Mouse (Mus musculus) midbrain, postnatal 0 days (tissue): Measurements from ENCODE around the gene Mib2. TPM values are rescaled to one million over a fixed set of nuclear protein-coding genes. Genes with fewer than 3 reads are reported as not detected.

Experiments used
- ATAC-seq: fragments of 200-750 bp; cut with Nextera tagmentation; 2 replicates; pipeline ENCODE4 v1.8.0; 2017; ENCODE audit warnings: moderate number of reproducible peaks, mild to moderate bottlenecking, moderate TSS enrichment, moderate library complexity; ENCODE audit not compliant: low FRiP score
- DNase-seq: peaks from one replicate; pipeline ENCODE4 v3.0.0-alpha.2; 2015; ENCODE audit warnings: low spot score
- H3K27ac ChIP-seq: fragments of 300-500 bp; sonication (generic); 2 replicates; pipeline ENCODE4 v1.5.1; 2014; ENCODE audit warnings: low read depth, mild to moderate bottlenecking, low read length, mixed read lengths
- H3K27me3 ChIP-seq: fragments of 300-500 bp; sonication (generic); 2 replicates; pipeline ENCODE4 v1.6.1; 2014; ENCODE audit warnings: low read length, control low read depth, mixed read lengths; ENCODE audit not compliant: insufficient read depth
- H3K36me3 ChIP-seq: fragments of 300-500 bp; sonication (generic); 2 replicates; pipeline ENCODE4 v1.6.1; 2014; ENCODE audit warnings: low read length, control low read depth, mixed read lengths; ENCODE audit not compliant: insufficient read depth
- H3K4me1 ChIP-seq: fragments of 300-500 bp; sonication (generic); 2 replicates; pipeline ENCODE4 v1.6.1; 2014; ENCODE audit warnings: mild to moderate bottlenecking, control low read depth, antibody characterized with exemption, low read length, mixed read lengths; ENCODE audit not compliant: insufficient read depth
- H3K4me2 ChIP-seq: fragments of 300-500 bp; sonication (generic); 2 replicates; pipeline ENCODE4 v1.6.1; 2014; ENCODE audit warnings: low read depth, mild to moderate bottlenecking, low read length, mixed read lengths; ENCODE audit not compliant: poor library complexity, severe bottlenecking
- H3K4me3 ChIP-seq: fragments of 300-500 bp; sonication (generic); 2 replicates; pipeline ENCODE4 v1.5.1; 2014; ENCODE audit warnings: low read depth, mild to moderate bottlenecking, low read length, moderate library complexity
- H3K9ac ChIP-seq: fragments of 300-500 bp; sonication (generic); replicated peaks from 2 replicates; pipeline ENCODE4 v1.6.1; 2014; ENCODE audit warnings: mild to moderate bottlenecking, low read length, moderate library complexity, mixed read lengths; ENCODE audit not compliant: poor library complexity, severe bottlenecking
- H3K9me3 ChIP-seq: fragments of 300-500 bp; sonication (generic); 2 replicates; pipeline ENCODE4 v1.6.1; 2016; ENCODE audit warnings: low read length, control low read depth
- CTCF ChIP-seq: IDR thresholded peaks from 2 replicates; pipeline ENCODE4 v1.5.1; 2016; ENCODE audit warnings: antibody characterized with exemption, mild to moderate bottlenecking
- whole genome bisulfite sequencing: fragments of 180-500 bp; shearing (Covaris S2); extraction: QIAGEN DNeasy Blood & Tissue Kit; methylation state at CpG from one replicate; pipeline ENCODE4 v1.1.7; 2014; 5-methylcytosine and 5-hydroxymethylcytosine counted together
- polyA plus RNA-seq: library from polyadenylated mRNA; unstranded; fragments of >200 nt; fragmentation: Nextera tagmentation; extraction: Ambion mirVana; gene quantifications from 2 replicates; pipeline ENCODE4 v1.2.1, GENCODE M21; 2015
- total RNA-seq: library from RNA; depleted of rRNA; stranded (reverse); fragments of >200 nt; gene quantifications from 2 replicates; pipeline ENCODE4 v1.2.3, GENCODE M21; 2014; rRNA removed

The Mib2 gene
- total RNA-seq, result 115 and 118 TPM in 2 replicates
- 49.3 and 49.5 TPM in 2 replicates for polyA plus RNA-seq

- under 1% methylated on average over 73 of the region's 73 CpGs for WGBS
- DNase-seq, result peak; percentile 99
- 0 out of 2 replicates have a peak, but pooled peaks cover 4% of the 10 kb centered on the region for H3K4me1 ChIP-seq
- peak within 1 kb of the TSS; percentile 90 for H3K4me3 ChIP-seq
- ATAC-seq, result peak; percentile 98
- H3K27me3 ChIP-seq, result no peaks in the 10 kb centered on the region
- H3K27ac ChIP-seq, result peak within 1 kb of the TSS; percentile 85
- TF ChIP-seq CTCF, result 0 out of 2 replicates have a peak, but pooled peaks have one; percentile 3
- peak within 1 kb of the TSS; percentile 88 for H3K9ac ChIP-seq
- H3K36me3 ChIP-seq, result peaks cover 13% of the 10 kb centered on the region; the same call in 1 of the 2 replicates
- peak within 1 kb of the TSS; percentile 93 for H3K4me2 ChIP-seq
- no peaks in the 10 kb centered on the region for H3K9me3 ChIP-seq
Measured at GRCm38 (mm10) chr4:155668689-155669597, at the start of gene Mib2. TSS of gene Mib2 (minus strand) at chr4:155669198.

DNA sequence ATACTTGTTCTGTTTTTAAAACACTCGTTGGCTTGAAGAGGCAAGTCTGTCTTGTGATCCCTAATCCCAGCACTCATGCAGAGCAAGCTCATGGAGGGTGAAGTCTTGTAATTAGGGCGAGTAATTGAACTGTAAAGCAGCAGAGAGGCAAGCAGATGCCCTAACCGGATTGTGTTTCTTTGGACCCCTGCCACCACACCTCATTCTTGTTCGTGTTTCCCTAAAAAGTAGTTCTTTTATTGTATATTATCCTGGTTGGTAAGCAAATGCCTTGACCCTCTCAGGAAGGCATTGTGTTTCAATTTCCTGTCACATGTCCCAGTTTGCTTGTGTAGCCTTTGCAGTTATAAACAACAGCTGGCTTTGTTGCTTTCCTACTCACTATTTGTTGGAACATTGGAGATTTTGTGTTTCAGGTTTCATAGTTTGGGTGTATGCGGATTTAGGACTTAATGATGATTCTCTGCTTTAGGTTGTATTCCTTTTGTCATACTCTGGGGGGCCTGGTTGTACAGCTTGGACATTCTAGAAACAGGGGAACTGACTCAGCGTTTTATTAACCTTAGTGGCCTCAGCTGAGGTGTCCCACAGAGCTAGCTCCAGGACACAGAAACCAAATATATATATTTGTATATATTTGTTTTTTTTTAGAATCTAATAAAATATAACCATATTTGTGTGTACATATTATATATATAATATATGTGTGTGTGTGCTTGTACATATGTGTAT lies 41.7 kb upstream of the Mib2 start:
- peak; percentile 24 for DNase-seq
- WGBS, result 48% methylated on average over 6 of the region's 6 CpGs

GRCm38 (mm10) chr4:155708988-155709387 lies 40.0 kb upstream of the Mib2 start:
- Histone ChIP-seq H3K4me1 (peaks cover 3% of the 10 kb centered on the region; the same call in 1 of the 2 replicates), H3K9me3 (no peaks in the 10 kb centered on the region), H3K27ac (no peak overlapping the region), H3K9ac (no peak overlapping the region), H3K4me3 (no peak overlapping the region), H3K27me3 (no peaks in the 10 kb centered on the region), H3K4me2 (no peak overlapping the region), H3K36me3 (no peaks in the 10 kb centered on the region)
- no peak for TF ChIP-seq CTCF
- ATAC-seq (no peak), DNase-seq (no peak)

More for the DNA sequence above, 41.7 kb upstream of the Mib2 start:
- Histone ChIP-seq H3K4me2 (no peak overlapping the region), H3K4me3 (no peak overlapping the region), H3K27me3 (no peaks in the 10 kb centered on the region), H3K27ac (0 out of 2 replicates have a peak overlapping the region, but pooled peaks have one; percentile 6), H3K36me3 (peaks cover under 1% of the 10 kb centered on the region; the same call in 1 of the 2 replicates), H3K4me1 (peaks cover 3% of the 10 kb centered on the region; the same call in 1 of the 2 replicates), H3K9ac (no peak overlapping the region), H3K9me3 (no peaks in the 10 kb centered on the region)
- no peak for ATAC-seq
- TF ChIP-seq CTCF, result no peak

- no peak overlapping the region for H3K4me3 ChIP-seq
- no peak overlapping the region for H3K4me2 ChIP-seq
- H3K27ac ChIP-seq, result no peak overlapping the region
- H3K4me1 ChIP-seq, result peaks cover 3% of the 10 kb centered on the region; the same call in 1 of the 2 replicates
- 79% methylated on average over 2 of the region's 2 CpGs for WGBS
- ATAC-seq (no peak), DNase-seq (no peak)
- H3K36me3 ChIP-seq, result no peaks in the 10 kb centered on the region
- no peak for TF ChIP-seq CTCF
- H3K9me3 ChIP-seq, result no peaks in the 10 kb centered on the region
- H3K27me3 ChIP-seq, result no peaks in the 10 kb centered on the region
- no peak overlapping the region for H3K9ac ChIP-seq
Measured at GRCm38 (mm10) chr4:155708582-155708981, 39.6 kb upstream of the Mib2 start.

DNA sequence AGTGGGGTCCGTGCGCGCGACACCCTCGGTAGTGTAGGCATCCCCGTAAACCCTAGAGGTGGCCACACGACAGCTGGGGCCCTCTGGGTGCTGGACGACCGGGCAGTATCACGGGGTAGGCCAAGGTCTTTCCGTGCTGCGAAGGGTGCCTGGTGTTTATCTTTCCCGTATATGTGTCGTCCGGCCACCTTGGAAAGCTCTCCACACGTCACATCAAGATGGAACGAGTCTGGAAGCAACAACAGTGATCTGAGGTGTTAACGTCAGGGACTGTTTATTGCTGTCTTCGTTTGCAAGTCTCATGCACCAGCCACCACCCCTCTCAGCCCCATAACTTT lies 36.6 kb upstream of the Mib2 start:
- H3K4me2 ChIP-seq, result peak overlapping the region; percentile 83
- no peak for TF ChIP-seq CTCF
- ATAC-seq (no peak), DNase-seq (no peak)
- H3K27ac ChIP-seq, result peak overlapping the region; percentile 93
- H3K9ac ChIP-seq, result peak overlapping the region; percentile 94
- no peaks in the 10 kb centered on the region for H3K27me3 ChIP-seq
- WGBS, result under 1% methylated on average over 19 of the region's 19 CpGs
- no peaks in the 10 kb centered on the region for H3K9me3 ChIP-seq
- no peaks in the 10 kb centered on the region for H3K36me3 ChIP-seq
- peak overlapping the region; percentile 89 for H3K4me3 ChIP-seq
- H3K4me1 ChIP-seq, result peaks cover 3% of the 10 kb centered on the region; the same call in 1 of the 2 replicates
